Mouse (Mus musculus): ENCODE results near the gene Syn3.

DNA sequence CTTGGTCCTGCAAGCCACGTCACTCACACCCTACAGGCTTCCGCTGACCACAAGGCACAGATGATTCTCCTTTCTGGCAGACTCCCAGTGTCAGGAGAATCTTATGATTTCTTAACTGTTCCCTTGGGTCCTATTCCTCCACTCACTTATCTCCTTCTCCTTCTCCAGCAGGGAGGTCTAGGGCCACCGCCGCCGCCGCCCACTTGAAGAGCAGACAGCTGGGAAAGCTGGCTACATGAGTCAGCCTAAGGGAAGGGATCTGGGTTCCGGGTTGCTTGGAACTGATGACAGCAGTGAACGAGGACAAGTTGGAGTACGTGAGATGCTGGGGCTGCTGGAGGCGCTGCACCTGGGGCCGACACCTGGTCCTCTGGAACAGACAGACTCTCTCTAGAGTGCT lies 372.2 kb downstream of the Syn3 start:
- TF ChIP-seq CTCF (conservative IDR thresholded peaks at IDR 0.05; ENCODE audit: insufficient read depth, insufficient read length, low read depth, low read length) = no peak
- TF ChIP-seq POLR2A (IDR thresholded peaks at IDR 0.05; ENCODE audit: low read depth, low read length) = no peak
